In the genomic region with DNA sequence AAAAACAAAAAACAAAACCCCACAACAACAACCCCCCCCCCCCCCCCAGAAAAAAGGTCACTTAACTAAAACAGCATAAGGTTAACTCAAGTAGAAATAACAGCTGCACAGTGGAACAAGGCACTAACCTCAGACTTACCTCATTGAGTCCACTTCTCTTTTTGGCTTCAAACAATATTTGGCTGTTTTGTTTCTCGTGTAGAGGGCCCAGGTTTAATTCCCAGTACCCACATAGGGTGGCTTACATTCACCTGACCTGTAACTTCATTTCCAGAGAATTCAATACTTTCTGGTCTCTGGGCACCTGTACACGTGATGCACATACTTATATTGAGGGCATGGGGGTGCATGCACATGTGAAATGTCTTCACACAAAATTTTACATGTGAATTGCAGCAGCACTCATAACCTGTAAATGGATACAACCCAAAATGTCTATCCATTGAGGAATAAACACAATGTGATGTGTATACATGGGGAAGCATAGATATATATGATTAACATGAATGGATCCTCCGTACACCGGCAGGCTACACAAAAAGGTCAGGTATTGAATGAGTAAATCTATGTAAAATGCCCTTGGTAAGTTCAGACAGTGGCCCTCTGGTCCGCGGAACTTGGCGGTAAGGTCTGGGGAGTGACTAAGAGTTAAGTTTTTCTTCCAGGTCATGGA, we compare ENCODE assay signal across 8 mouse cellular contexts. TPM values are rescaled to one million over a fixed set of nuclear protein-coding genes. Genes with fewer than 3 reads are reported as not detected.
A peak's percentile ranks its signal among the peaks of the same experiment; 100 is the strongest.
DNase-seq lines count a peak whose midpoint lies in the region; ATAC-seq and TF ChIP-seq lines count a peak whose summit lies in the region.

No protein-coding gene starts in this region.

- no peaks in the 10 kb centered on the region for H3K27me3 ChIP-seq in heart, postnatal 0 days (ENCODE audit: control insufficient read depth, insufficient read depth, low read length)
- no peaks in the 10 kb centered on the region for H3K27me3 ChIP-seq in G1E (ENCODE audit: insufficient read depth, low read length)
- no peaks in the 10 kb centered on the region for H3K27me3 ChIP-seq in forebrain, embryonic 13.5 days
- no peaks in the 10 kb centered on the region for H3K27me3 ChIP-seq in midbrain, embryonic 14.5 days (ENCODE audit: control insufficient read depth, insufficient read depth, low read length)

- no peak for TF ChIP-seq EP300 in heart, postnatal 0 days (IDR thresholded peaks at IDR 0.05; ENCODE audit: low read depth)

- no peak for TF ChIP-seq CTCF in heart, postnatal 0 days (IDR thresholded peaks at IDR 0.05; ENCODE audit: low read depth)
- no peak for TF ChIP-seq CTCF in G1E (IDR thresholded peaks at IDR 0.05; ENCODE audit: low read depth, low read length)

- ATAC-seq in heart, postnatal 0 days (ENCODE audit: insufficient read depth, low read depth): no peak
- no peak for ATAC-seq in G1E (ENCODE audit: extremely low read depth, insufficient number of reproducible peaks, low FRiP score, poor library complexity, severe bottlenecking)
- no peak for ATAC-seq in forebrain, embryonic 13.5 days
- ATAC-seq in midbrain, embryonic 14.5 days (ENCODE audit: low FRiP score, low TSS enrichment): no peak

- H3K4me1 ChIP-seq in heart, postnatal 0 days (ENCODE audit: control insufficient read depth, insufficient read depth): peaks cover 34% of the 10 kb centered on the region
- peaks cover 61% of the 10 kb centered on the region for H3K4me1 ChIP-seq in G1E (ENCODE audit: insufficient read depth, low read depth, low read length)
- H3K4me1 ChIP-seq in forebrain, embryonic 13.5 days: peaks cover 51% of the 10 kb centered on the region
- peaks cover 25% of the 10 kb centered on the region for H3K4me1 ChIP-seq in midbrain, embryonic 14.5 days (ENCODE audit: control insufficient read depth, insufficient read depth, low read length)

- H3K9me3 ChIP-seq in heart, postnatal 0 days (replicated peaks; ENCODE audit: control insufficient read depth, low read length): no peaks in the 10 kb centered on the region
- no peaks in the 10 kb centered on the region for H3K9me3 ChIP-seq in G1E (replicated peaks)
- no peaks in the 10 kb centered on the region for H3K9me3 ChIP-seq in forebrain, embryonic 13.5 days (replicated peaks)
- no peaks in the 10 kb centered on the region for H3K9me3 ChIP-seq in midbrain, embryonic 14.5 days (ENCODE audit: control insufficient read depth, low read length)

- no peak overlapping the region for H3K9ac ChIP-seq in heart, postnatal 0 days (replicated peaks; ENCODE audit: low read depth, low read length)
- H3K9ac ChIP-seq in forebrain, embryonic 13.5 days: no peak overlapping the region
- H3K9ac ChIP-seq in midbrain, embryonic 14.5 days (replicated peaks; ENCODE audit: low read length): no peak overlapping the region

- DNase-seq in heart, postnatal 0 days (ENCODE audit: low spot score): no peak
- no peak for DNase-seq in heart, postnatal 4 days
- peak; percentile 30 for DNase-seq in G1E (ENCODE audit: low spot score)
- no peak for DNase-seq in midbrain, embryonic 14.5 days
- DNase-seq in urinary bladder, adult 2 months (ENCODE audit: low spot score): no peak
- no peak for DNase-seq in kidney, postnatal 25 days
- no peak for DNase-seq in thymus, postnatal 10 days (ENCODE audit: low spot score in 2 of 2)

- 16% methylated on average over 7 of the region's 7 CpGs for WGBS in heart, postnatal 0 days
- WGBS in forebrain, embryonic 13.5 days: 17% methylated on average over 7 of the region's 7 CpGs
- 15% methylated on average over 7 of the region's 7 CpGs for WGBS in midbrain, embryonic 14.5 days

- peak overlapping the region; percentile 79 for H3K4me2 ChIP-seq in heart, postnatal 0 days (ENCODE audit: low read depth, low read length)
- peak overlapping the region; percentile 82; the same call in 1 of the 2 replicates for H3K4me2 ChIP-seq in forebrain, embryonic 13.5 days
- H3K4me2 ChIP-seq in midbrain, embryonic 14.5 days (ENCODE audit: low read length): peak overlapping the region; percentile 93

- peak overlapping the region; percentile 98; the same call in 1 of the 2 replicates for H3K27ac ChIP-seq in heart, postnatal 0 days (ENCODE audit: low read depth)
- no peak overlapping the region for H3K27ac ChIP-seq in forebrain, embryonic 13.5 days
- no peak overlapping the region for H3K27ac ChIP-seq in midbrain, embryonic 14.5 days (replicated peaks; ENCODE audit: low read depth, low read length)

- peaks cover 22% of the 10 kb centered on the region for H3K36me3 ChIP-seq in heart, postnatal 0 days (replicated peaks; ENCODE audit: control insufficient read depth, insufficient read depth, low read length)
- peaks cover 62% of the 10 kb centered on the region for H3K36me3 ChIP-seq in G1E (replicated peaks)
- H3K36me3 ChIP-seq in forebrain, embryonic 13.5 days (ENCODE audit: poor library complexity, severe bottlenecking): peaks cover 24% of the 10 kb centered on the region
- peaks cover 23% of the 10 kb centered on the region for H3K36me3 ChIP-seq in midbrain, embryonic 14.5 days (ENCODE audit: control insufficient read depth, insufficient read depth, low read length)

- no peak overlapping the region for H3K4me3 ChIP-seq in heart, postnatal 0 days (ENCODE audit: low read depth, low read length)
- H3K4me3 ChIP-seq in G1E (ENCODE audit: low read depth, low read length): peak overlapping the region; percentile 89; the same call in 1 of the 2 replicates
- peak overlapping the region; percentile 64; the same call in 1 of the 2 replicates for H3K4me3 ChIP-seq in forebrain, embryonic 13.5 days
- no peak overlapping the region for H3K4me3 ChIP-seq in midbrain, embryonic 14.5 days (replicated peaks; ENCODE audit: low read depth, low read length)

RNA-seq across cellular contexts. Expression of a gene that starts 4.2 kb away (rescaled TPM):
- 5.9 and 12.0 TPM in 2 replicates for total RNA-seq in heart, postnatal 0 days (2014; rRNA removed; ENCODE audit: low replicate concordance)
- 5.4 and 5.6 TPM in 2 replicates for polyA plus RNA-seq in heart, postnatal 0 days (2015; fragmentation: Nextera tagmentation; extraction: Ambion mirVana)
- total RNA-seq in heart, postnatal 4 days (2021): 10 to 100 TPM; 12.9 to 13.4 TPM
- 10.4 and 12.8 TPM in 2 replicates for total RNA-seq in G1E (2014; fragmentation: Nextera tagmentation)
- total RNA-seq in G1E (2017): 5.0 and 8.5 TPM in 2 replicates
- 9.5 and 10.8 TPM in 2 replicates for polyA plus RNA-seq in G1E (2012)
- 14.8 and 15.5 TPM in 2 replicates for polyA plus RNA-seq in forebrain, embryonic 13.5 days (2015; fragmentation: Nextera tagmentation; extraction: Ambion mirVana)
- polyA plus RNA-seq in midbrain, embryonic 14.5 days (2014; fragmentation: Nextera tagmentation; extraction: Ambion mirVana): 19.8 and 20.2 TPM in 2 replicates
- polyA plus RNA-seq in urinary bladder, adult 2 months (2012; rRNA removed): 15.1 and 15.9 TPM in 2 replicates

RNA-seq across cellular contexts. Expression of a gene that starts 4.3 kb away (rescaled TPM):
- total RNA-seq in heart, postnatal 0 days (2014; rRNA removed; ENCODE audit: low replicate concordance): 242 and 255 TPM in 2 replicates
- 76.9 and 80.1 TPM in 2 replicates for polyA plus RNA-seq in heart, postnatal 0 days (2015; fragmentation: Nextera tagmentation; extraction: Ambion mirVana)
- 100 to 1,000 TPM; 151 to 169 TPM for total RNA-seq in heart, postnatal 4 days (2021)
- total RNA-seq in G1E (2014; fragmentation: Nextera tagmentation): 4,306 and 4,312 TPM in 2 replicates
- 1,968 and 2,280 TPM in 2 replicates for total RNA-seq in G1E (2017)
- polyA plus RNA-seq in G1E (2012): 2,853 and 2,936 TPM in 2 replicates
- polyA plus RNA-seq in forebrain, embryonic 13.5 days (2015; fragmentation: Nextera tagmentation; extraction: Ambion mirVana): 111 and 118 TPM in 2 replicates
- polyA plus RNA-seq in midbrain, embryonic 14.5 days (2014; fragmentation: Nextera tagmentation; extraction: Ambion mirVana): 105 and 110 TPM in 2 replicates
- 1,100 and 1,122 TPM in 2 replicates for polyA plus RNA-seq in urinary bladder, adult 2 months (2012; rRNA removed)

RNA-seq across cellular contexts. Expression of a gene that starts 16.2 kb away (rescaled TPM):
- total RNA-seq in heart, postnatal 0 days (2014; rRNA removed; ENCODE audit: low replicate concordance): 42.1 and 46.2 TPM in 2 replicates
- polyA plus RNA-seq in heart, postnatal 0 days (2015; fragmentation: Nextera tagmentation; extraction: Ambion mirVana): 24.7 and 27.9 TPM in 2 replicates
- total RNA-seq in heart, postnatal 4 days (2021): 10 to 100 TPM; 12.4 to 13.5 TPM
- total RNA-seq in G1E (2014; fragmentation: Nextera tagmentation) (8.2 and 10.0 TPM in 2 replicates), G1E (2017) (3.7 and 4.4 TPM in 2 replicates)
- polyA plus RNA-seq in G1E (2012): 41.2 and 77.2 TPM in 2 replicates
- polyA plus RNA-seq in forebrain, embryonic 13.5 days (2015; fragmentation: Nextera tagmentation; extraction: Ambion mirVana): 15.4 and 18.3 TPM in 2 replicates
- polyA plus RNA-seq in midbrain, embryonic 14.5 days (2014; fragmentation: Nextera tagmentation; extraction: Ambion mirVana): 16.0 and 18.2 TPM in 2 replicates
- polyA plus RNA-seq in urinary bladder, adult 2 months (2012; rRNA removed): 21.0 and 21.5 TPM in 2 replicates

Comparison
In these comparisons a context has a peak if more than half of its experiments do, and no peak if none do; other contexts are left out.
1. H3K4me3 ChIP-seq: peak in G1E (single experiment) and forebrain, embryonic 13.5 days (single experiment); none in heart, postnatal 0 days (single experiment) and midbrain, embryonic 14.5 days (single experiment).
2. Peak in every context shown above with its lines, with median percentiles within 50 percentile points of each other: H3K4me2 ChIP-seq.